Mouse (Mus musculus) megakaryocyte-erythroid progenitor cell, adult 5-6 weeks (primary cell): ENCODE data around the gene Khdc1b. TPM values are rescaled to one million over a fixed set of nuclear protein-coding genes. Genes with fewer than 3 reads are reported as not detected.

Experiments
- total RNA-seq, 2 experiments: library from RNA; stranded (forward) in 1 of 2; stranded (reverse) in 1 of 2; fragments of 200-1000, 215-1000 nt in 1 of 2; fragments of >200 nt in 1 of 2; fragmentation: Nextera tagmentation in 1 of 2; gene quantifications; 2 replicates each; pipeline ENCODE4 v1.2.3; 2014 to 2017

The Khdc1b gene
- total RNA-seq, 2 experiments from 2014 or later, result not detected

Other genes starting within 250 kb of the Khdc1b start
- gene Tmem14a, start 165.0 kb upstream of the Khdc1b start, total RNA-seq (2014; fragmentation: Nextera tagmentation), result 2.4 and 3.4 TPM in 2 replicates
- gene Tmem14a, start 165.0 kb upstream of the Khdc1b start, total RNA-seq (2017), result 0.65 and 0.85 TPM in 2 replicates
- not detected in 2 replicates for gene Gsta3, start 143.0 kb upstream of the Khdc1b start, total RNA-seq (2014; fragmentation: Nextera tagmentation)
- not detected in 2 replicates for gene Gsta3, start 143.0 kb upstream of the Khdc1b start, total RNA-seq (2017)
- gene Khdc1a, start 33.9 kb upstream of the Khdc1b start, total RNA-seq (2014; fragmentation: Nextera tagmentation), result not detected in 2 replicates
- not detected in 2 replicates for gene Khdc1a, start 33.9 kb upstream of the Khdc1b start, total RNA-seq (2017)
- not detected in 2 replicates for gene Khdc1c, start 15.2 kb upstream of the Khdc1b start, total RNA-seq (2014; fragmentation: Nextera tagmentation)
- 1.2 TPM in 1 of 2 replicates, not detected in the other for gene Khdc1c, start 15.2 kb upstream of the Khdc1b start, total RNA-seq (2017)